Mouse (Mus musculus): ENCODE measurements at regions not wholly inside any gene's neighbourhood (a gene's known extent, or its start where the extent isn't known, plus 50 kb on each side); places are given as distances from the start of the nearest gene placed in this dataset.
A peak's percentile ranks its signal among the peaks of the same experiment; 100 is the strongest.

- H3K4me2 ChIP-seq (replicated peaks; ENCODE audit: low read depth): no peak overlapping the region
- DNase-seq (ENCODE audit: low spot score) (no peak), ATAC-seq (ENCODE audit: low FRiP score, low TSS enrichment) (no peak)
- no peaks in the 10 kb centered on the region for H3K27me3 ChIP-seq (ENCODE audit: control insufficient read depth, insufficient read depth, low read length)
- no peak overlapping the region for H3K9ac ChIP-seq (ENCODE audit: low read length)
- H3K9me3 ChIP-seq (ENCODE audit: control insufficient read depth, low read length): no peaks in the 10 kb centered on the region
- H3K4me3 ChIP-seq (ENCODE audit: low read depth, low read length): no peak overlapping the region
- no peaks in the 10 kb centered on the region for H3K36me3 ChIP-seq (ENCODE audit: control insufficient read depth, insufficient read depth, low read length)
- H3K27ac ChIP-seq (replicated peaks): no peak overlapping the region
- 80% methylated on average over 1 of the region's 1 CpGs for WGBS
- TF ChIP-seq EP300 (optimal IDR thresholded peaks at IDR 0.05): no peak
- TF ChIP-seq CTCF (IDR thresholded peaks at IDR 0.05; ENCODE audit: low read depth): no peak
- H3K4me1 ChIP-seq (replicated peaks; ENCODE audit: control insufficient read depth, insufficient read depth): no peaks in the 10 kb centered on the region
These were observed 151.3 kb upstream of the Tle1 start for GRCm38 (mm10) chr4:72351985-72352384.

DNA sequence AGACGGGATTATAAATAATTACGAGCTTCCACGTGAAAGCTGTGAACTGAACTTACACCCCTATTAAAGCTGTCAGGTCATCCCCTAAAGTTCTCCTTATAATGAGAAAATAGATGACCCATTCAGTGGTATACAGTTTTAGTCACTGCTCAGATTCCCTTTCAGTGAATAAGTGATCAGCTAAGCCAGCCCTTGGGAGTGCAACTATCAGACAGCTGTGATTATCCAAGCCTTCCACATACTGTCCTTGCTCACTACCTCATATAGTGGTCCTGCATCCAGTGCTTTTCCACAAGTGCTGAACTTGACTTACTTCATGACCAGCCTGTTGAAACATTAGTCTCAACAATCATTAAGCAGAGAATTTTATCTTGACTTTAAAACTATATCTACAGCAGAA lies 131.2 kb upstream of the Tle1 start:
- H3K36me3 ChIP-seq (ENCODE audit: control insufficient read depth, insufficient read depth, low read length): no peaks in the 10 kb centered on the region
- no peaks in the 10 kb centered on the region for H3K27me3 ChIP-seq (ENCODE audit: control insufficient read depth, insufficient read depth, low read length)
- ATAC-seq (ENCODE audit: low FRiP score, low TSS enrichment): no peak
- H3K4me3 ChIP-seq (ENCODE audit: low read depth, low read length): no peak overlapping the region
- no peaks in the 10 kb centered on the region for H3K4me1 ChIP-seq (replicated peaks; ENCODE audit: control insufficient read depth, insufficient read depth)
- WGBS: 53% methylated on average over 3 of the region's 3 CpGs
- no peak overlapping the region for H3K4me2 ChIP-seq (replicated peaks; ENCODE audit: low read depth)
- no peak overlapping the region for H3K27ac ChIP-seq (replicated peaks)
- no peak overlapping the region for H3K9ac ChIP-seq (ENCODE audit: low read length)
- TF ChIP-seq CTCF (IDR thresholded peaks at IDR 0.05; ENCODE audit: low read depth): no peak
- TF ChIP-seq EP300 (optimal IDR thresholded peaks at IDR 0.05): no peak
- no peak for DNase-seq (ENCODE audit: low spot score)
- H3K9me3 ChIP-seq (ENCODE audit: control insufficient read depth, low read length): no peaks in the 10 kb centered on the region

DNA sequence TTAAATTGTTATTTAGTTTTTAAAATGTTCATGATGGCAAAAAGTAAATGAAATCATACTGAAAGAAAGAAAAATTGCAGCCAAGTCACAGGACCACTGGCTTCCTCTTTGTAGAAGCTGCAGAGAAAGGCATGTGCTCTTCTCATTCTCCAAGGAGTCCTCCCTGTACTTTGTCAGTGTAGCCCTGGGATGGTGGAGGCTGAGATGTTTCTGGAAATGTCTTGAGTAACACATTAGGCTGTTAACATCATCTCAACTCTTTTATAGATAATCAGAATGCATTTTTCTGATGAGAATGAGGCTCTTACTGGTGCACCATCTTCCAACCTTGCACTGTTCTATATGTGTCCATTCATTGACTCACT lies 128.3 kb upstream of the Tle1 start:
- Histone ChIP-seq H3K4me2 (replicated peaks; ENCODE audit: low read depth) (no peak overlapping the region), H3K27ac (replicated peaks) (no peak overlapping the region), H3K4me1 (replicated peaks; ENCODE audit: control insufficient read depth, insufficient read depth) (no peaks in the 10 kb centered on the region), H3K27me3 (ENCODE audit: control insufficient read depth, insufficient read depth, low read length) (no peaks in the 10 kb centered on the region), H3K9ac (ENCODE audit: low read length) (no peak overlapping the region), H3K36me3 (ENCODE audit: control insufficient read depth, insufficient read depth, low read length) (no peaks in the 10 kb centered on the region), H3K9me3 (ENCODE audit: control insufficient read depth, low read length) (no peaks in the 10 kb centered on the region), H3K4me3 (ENCODE audit: low read depth, low read length) (no peak overlapping the region)
- TF ChIP-seq EP300 (optimal IDR thresholded peaks at IDR 0.05): no peak
- TF ChIP-seq CTCF (IDR thresholded peaks at IDR 0.05; ENCODE audit: low read depth): no peak
- DNase-seq (ENCODE audit: low spot score) (no peak), ATAC-seq (ENCODE audit: low FRiP score, low TSS enrichment) (no peak)

DNA sequence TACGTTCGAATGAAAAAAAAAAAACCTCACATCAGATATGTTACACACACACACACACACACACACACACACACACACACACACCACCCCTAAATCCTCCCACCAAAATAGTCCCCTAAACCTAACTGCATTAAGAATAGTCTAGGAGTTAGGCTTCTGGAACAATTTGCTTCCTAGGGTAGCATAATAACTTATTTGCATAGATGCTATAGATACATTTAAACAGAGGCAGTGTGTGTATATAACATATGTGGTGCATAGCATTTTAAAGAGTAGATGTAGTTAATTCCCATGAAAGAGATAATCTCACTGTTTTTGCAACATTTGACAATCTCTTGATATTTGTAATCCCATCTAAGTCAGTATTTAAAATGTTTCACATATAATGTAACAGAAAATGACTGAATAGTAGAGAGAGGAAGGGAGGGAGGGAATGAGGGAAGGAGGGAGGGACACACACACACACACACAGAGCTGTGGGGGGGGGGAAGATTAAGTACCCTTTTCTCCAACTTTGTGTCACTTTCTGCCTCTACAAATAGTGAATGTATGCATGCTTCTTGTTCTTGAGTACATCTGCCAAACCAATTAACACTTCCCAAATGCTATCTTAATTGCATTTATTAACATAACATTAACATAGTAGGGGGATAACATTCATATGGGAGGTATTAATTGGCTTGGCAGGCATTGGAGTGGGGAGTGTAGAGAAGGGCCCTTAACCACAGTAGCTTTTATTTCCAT lies 127.7 kb upstream of the Tle1 start:
- no peak overlapping the region for H3K9ac ChIP-seq (ENCODE audit: low read length)
- H3K4me3 ChIP-seq (ENCODE audit: low read depth, low read length): no peak overlapping the region
- no peaks in the 10 kb centered on the region for H3K27me3 ChIP-seq (ENCODE audit: control insufficient read depth, insufficient read depth, low read length)
- 90% methylated on average over 2 of the region's 2 CpGs for WGBS
- H3K36me3 ChIP-seq (ENCODE audit: control insufficient read depth, insufficient read depth, low read length): no peaks in the 10 kb centered on the region
- H3K4me2 ChIP-seq (replicated peaks; ENCODE audit: low read depth): no peak overlapping the region
- ATAC-seq (ENCODE audit: low FRiP score, low TSS enrichment): no peak
- H3K27ac ChIP-seq (replicated peaks): no peak overlapping the region
- no peaks in the 10 kb centered on the region for H3K4me1 ChIP-seq (replicated peaks; ENCODE audit: control insufficient read depth, insufficient read depth)
- no peaks in the 10 kb centered on the region for H3K9me3 ChIP-seq (ENCODE audit: control insufficient read depth, low read length)
- DNase-seq (ENCODE audit: low spot score): no peak
- TF ChIP-seq EP300 (optimal IDR thresholded peaks at IDR 0.05) (no peak), CTCF (IDR thresholded peaks at IDR 0.05; ENCODE audit: low read depth) (no peak)

DNA sequence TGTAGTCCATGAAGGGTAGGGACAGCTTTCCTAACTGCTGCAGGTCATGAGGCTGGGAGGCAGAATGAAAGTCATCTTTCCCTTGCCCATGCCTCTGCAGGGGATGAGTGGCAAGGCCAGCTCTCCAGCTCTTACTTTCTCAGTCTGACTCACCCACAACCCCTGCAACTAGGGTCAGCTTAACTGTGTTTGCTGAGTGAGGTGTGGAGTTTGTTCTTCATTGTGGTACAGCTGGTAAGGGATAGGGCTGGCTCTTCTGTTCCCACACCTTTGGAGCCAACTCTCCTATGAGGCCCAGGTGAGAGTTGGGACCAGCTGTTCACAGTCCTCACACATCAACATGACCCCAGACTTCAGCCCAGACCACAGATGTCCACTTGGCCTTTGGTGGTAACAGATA lies 124.2 kb upstream of the Tle1 start:
- peak; percentile 60; the same call in 1 of the 2 replicates for ATAC-seq (ENCODE audit: low FRiP score, low TSS enrichment)
- H3K9me3 ChIP-seq (ENCODE audit: control insufficient read depth, low read length): no peaks in the 10 kb centered on the region

DNA sequence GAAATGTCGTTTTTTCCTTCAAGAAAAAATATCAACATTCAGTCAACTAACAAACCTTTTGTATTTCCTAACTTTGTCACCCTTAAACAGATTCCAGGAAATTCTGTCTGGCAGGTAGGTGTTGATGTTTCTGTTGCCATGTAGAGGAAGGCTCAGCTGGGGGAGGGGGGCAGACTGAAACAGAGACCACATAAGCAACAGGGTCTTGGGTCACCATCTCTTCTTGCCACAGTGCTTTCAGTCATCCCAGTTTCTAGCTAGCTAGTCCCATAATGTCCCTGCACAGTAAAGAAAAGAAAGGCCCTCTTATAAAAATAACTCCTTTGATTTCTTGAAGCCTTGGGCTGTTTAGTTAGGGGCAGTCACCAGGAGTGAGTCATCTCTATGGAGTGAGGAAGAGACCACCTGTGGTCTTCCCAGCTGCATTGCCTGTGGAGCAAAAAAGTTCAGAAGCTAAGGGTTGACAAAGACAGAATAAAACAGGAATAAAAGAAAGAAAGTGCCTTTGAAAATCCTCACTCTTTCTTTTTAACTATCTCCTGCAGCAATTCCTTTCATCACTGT lies 84.5 kb upstream of the Tle1 start:
- H3K27me3 ChIP-seq (ENCODE audit: control insufficient read depth, insufficient read depth, low read length): no peaks in the 10 kb centered on the region
- H3K27ac ChIP-seq (replicated peaks): no peak overlapping the region
- H3K4me1 ChIP-seq (replicated peaks; ENCODE audit: control insufficient read depth, insufficient read depth): no peaks in the 10 kb centered on the region
- no peaks in the 10 kb centered on the region for H3K36me3 ChIP-seq (ENCODE audit: control insufficient read depth, insufficient read depth, low read length)
- no peak for DNase-seq (ENCODE audit: low spot score)
- no peak for ATAC-seq (ENCODE audit: low FRiP score, low TSS enrichment)
- WGBS: 33% methylated on average over 1 of the region's 1 CpGs
- no peak overlapping the region for H3K9ac ChIP-seq (ENCODE audit: low read length)
- no peak overlapping the region for H3K4me2 ChIP-seq (replicated peaks; ENCODE audit: low read depth)
- TF ChIP-seq EP300 (optimal IDR thresholded peaks at IDR 0.05) (no peak), CTCF (IDR thresholded peaks at IDR 0.05; ENCODE audit: low read depth) (no peak)
- no peak overlapping the region for H3K4me3 ChIP-seq (ENCODE audit: low read depth, low read length)
- no peaks in the 10 kb centered on the region for H3K9me3 ChIP-seq (ENCODE audit: control insufficient read depth, low read length)

More for the DNA sequence above, 124.2 kb upstream of the Tle1 start:
- no peak overlapping the region for H3K9ac ChIP-seq (ENCODE audit: low read length)
- DNase-seq (ENCODE audit: low spot score): peak; percentile 16
- H3K4me1 ChIP-seq (replicated peaks; ENCODE audit: control insufficient read depth, insufficient read depth): no peaks in the 10 kb centered on the region
- no peaks in the 10 kb centered on the region for H3K36me3 ChIP-seq (ENCODE audit: control insufficient read depth, insufficient read depth, low read length)
- no peaks in the 10 kb centered on the region for H3K27me3 ChIP-seq (ENCODE audit: control insufficient read depth, insufficient read depth, low read length)
- no peak overlapping the region for H3K27ac ChIP-seq (replicated peaks)
- no peak overlapping the region for H3K4me3 ChIP-seq (ENCODE audit: low read depth, low read length)
- H3K4me2 ChIP-seq (replicated peaks; ENCODE audit: low read depth): no peak overlapping the region
- TF ChIP-seq EP300 (optimal IDR thresholded peaks at IDR 0.05) (no peak), CTCF (IDR thresholded peaks at IDR 0.05; ENCODE audit: low read depth) (no peak)

Data from stomach, postnatal 0 days (tissue).